Mouse (Mus musculus): ENCODE data around the gene Zwilch. TPM values are rescaled to one million over a fixed set of nuclear protein-coding genes. Genes with fewer than 3 reads are reported as not detected.

The Zwilch gene
- total RNA-seq, 2 experiments from 2014 or later, result 5.1 to 9.8 TPM

DNA sequence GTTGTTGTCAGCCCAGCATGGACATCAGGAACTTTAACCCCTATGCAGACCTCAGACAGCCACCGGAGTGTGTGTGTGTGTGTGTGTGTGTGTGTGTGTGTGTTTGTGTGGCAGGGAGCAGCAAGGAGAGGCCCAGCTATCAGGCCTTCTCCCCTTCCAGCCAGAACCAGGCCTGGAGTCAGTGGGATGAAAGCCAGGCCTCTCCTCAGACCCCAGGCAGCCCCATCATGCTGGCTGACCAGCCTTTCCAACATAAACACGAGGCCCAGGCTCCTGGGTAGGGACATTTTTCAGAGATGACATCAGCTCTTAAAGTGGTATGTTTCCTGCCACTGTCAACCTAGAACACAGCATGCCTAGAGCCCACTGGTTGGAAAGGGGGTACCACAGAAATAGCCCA, 58.3 kb downstream of the Zwilch start:
- no peak for DNase-seq (ENCODE audit: low spot score in 2 of 2)

DNA sequence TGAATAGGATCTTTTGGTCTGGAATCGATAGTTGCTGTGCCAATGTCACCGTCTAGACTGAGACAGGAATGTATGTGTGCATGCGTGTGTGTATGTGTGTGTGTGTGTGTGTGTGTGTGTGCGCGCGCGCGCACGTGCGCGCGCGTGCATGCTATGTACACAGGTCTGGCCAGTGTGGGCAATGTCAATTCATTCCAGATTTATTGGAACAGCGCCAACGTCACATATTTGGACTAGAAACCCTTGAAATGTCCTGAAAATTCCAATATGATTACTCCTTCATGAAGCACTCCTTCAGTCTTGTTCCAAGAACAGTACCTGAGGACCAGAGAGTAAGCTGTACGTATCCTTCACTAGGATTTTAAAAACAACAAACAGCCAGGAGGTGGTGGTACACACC, 62.4 kb downstream of the Zwilch start:
- no peak for DNase-seq (ENCODE audit: low spot score in 2 of 2)

DNA sequence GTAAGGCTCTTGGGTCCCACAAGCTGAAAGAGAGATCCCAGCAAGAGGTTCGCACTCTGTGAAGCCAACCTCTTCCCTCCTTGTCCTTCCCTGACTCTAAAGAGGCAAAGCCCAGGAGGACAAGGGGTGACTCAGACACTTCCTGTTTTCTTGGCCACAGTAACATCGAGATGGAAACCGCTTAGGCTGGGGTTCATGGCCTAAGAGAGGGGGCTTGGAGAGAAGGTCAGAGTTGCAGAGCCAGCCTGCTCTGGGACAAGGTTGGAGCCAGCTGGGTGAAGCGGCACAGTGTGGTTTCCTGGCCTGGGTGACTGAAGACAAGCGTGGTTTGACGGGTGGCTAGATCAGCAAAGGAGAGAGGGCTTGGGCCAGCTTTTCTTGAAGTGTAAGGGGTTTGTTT, 67.6 kb downstream of the Zwilch start:
- no peak for DNase-seq (ENCODE audit: low spot score in 2 of 2)

- peak; percentile 67 to 68 for DNase-seq (ENCODE audit: low spot score in 2 of 2)
Observed at GRCm38 (mm10) chr9:64100442-64100841, 72.5 kb downstream of the Zwilch start.

- no peak for DNase-seq (ENCODE audit: low spot score in 2 of 2)
Observed at GRCm38 (mm10) chr9:64098282-64098681, 74.6 kb downstream of the Zwilch start.

- DNase-seq (ENCODE audit: low spot score in 2 of 2), result no peak
Observed at GRCm38 (mm10) chr9:64094083-64094482, 78.8 kb downstream of the Zwilch start.

- peak; percentile 30 to 38 for DNase-seq (ENCODE audit: low spot score in 2 of 2)
Observed at GRCm38 (mm10) chr9:64089004-64089403, 83.9 kb downstream of the Zwilch start.

- DNase-seq (ENCODE audit: low spot score in 2 of 2), result no peak
Observed at GRCm38 (mm10) chr9:64088346-64088745, 84.6 kb downstream of the Zwilch start.

GRCm38 (mm10) chr9:64087461-64088235, 85.3 kb downstream of the Zwilch start:
- peak; percentile 81 to 82 for DNase-seq (ENCODE audit: low spot score in 2 of 2)

Other genes with a start within 250 kb of the Zwilch start
- gene Smad6, start 151.0 kb downstream of the Zwilch start, total RNA-seq (2021), result 1 to 10 TPM; 1.7 to 3.7 TPM
- not detected for gene Lctl, start 56.0 kb downstream of the Zwilch start, total RNA-seq (2021)
- 100 to 1,000 TPM; 612 to 638 TPM for gene Rpl4, start 271 bp upstream of the Zwilch start, total RNA-seq (2021)
- gene Snapc5, start 6.2 kb upstream of the Zwilch start, total RNA-seq (2021), result 10 to 100 TPM; 17.1 to 18.5 TPM
- gene Uchl4, start 62.1 kb upstream of the Zwilch start, total RNA-seq (2021), result 1 to 10 TPM; 4.0 to 5.8 TPM
- 100 to 1,000 TPM; 126 to 129 TPM for gene Map2k1, start 80.5 kb upstream of the Zwilch start, total RNA-seq (2021)
- 10 to 100 TPM; 19.6 to 22.3 TPM for gene Tipin, start 108.5 kb upstream of the Zwilch start, total RNA-seq (2021)
- 10 to 100 TPM; 23.9 to 24.2 TPM for gene Dis3l, start 168.2 kb upstream of the Zwilch start, total RNA-seq (2021)
- gene Megf11, start 212.5 kb upstream of the Zwilch start, total RNA-seq (2021), result 10 to 100 TPM; 15.9 to 17.9 TPM

Data from layer of hippocampus, postnatal 10 days (tissue).